Mouse (Mus musculus) effector memory CD4-positive, alpha-beta T cell, adult 7 months (primary cell): ENCODE measurements around the gene Zfp933. TPM values are rescaled to one million over a fixed set of nuclear protein-coding genes. Genes with fewer than 3 reads are reported as not detected.

Experiments used
- polyA plus RNA-seq: library from polyadenylated mRNA; unstranded; fragments of 100-300 nt; shearing (Covaris generic); gene quantifications from one replicate; pipeline ENCODE4 v1.2.1, GENCODE M21; 2017

The Zfp933 gene
- 10.0 TPM for polyA plus RNA-seq

GRCm38 (mm10) chr4:147847614-147848583 is at the start of gene Zfp933:
Gene Zfp933, minus strand, starts transcription at chr4:147848366.

GRCm38 (mm10) chr4:147868450-147869031 is 20.4 kb upstream of the Zfp933 start, which contains the start of the genes Miip and Fv1:
Gene Miip, minus strand, starts transcription at chr4:147868816.
Gene Fv1, plus strand, starts transcription at chr4:147868979.

DNA sequence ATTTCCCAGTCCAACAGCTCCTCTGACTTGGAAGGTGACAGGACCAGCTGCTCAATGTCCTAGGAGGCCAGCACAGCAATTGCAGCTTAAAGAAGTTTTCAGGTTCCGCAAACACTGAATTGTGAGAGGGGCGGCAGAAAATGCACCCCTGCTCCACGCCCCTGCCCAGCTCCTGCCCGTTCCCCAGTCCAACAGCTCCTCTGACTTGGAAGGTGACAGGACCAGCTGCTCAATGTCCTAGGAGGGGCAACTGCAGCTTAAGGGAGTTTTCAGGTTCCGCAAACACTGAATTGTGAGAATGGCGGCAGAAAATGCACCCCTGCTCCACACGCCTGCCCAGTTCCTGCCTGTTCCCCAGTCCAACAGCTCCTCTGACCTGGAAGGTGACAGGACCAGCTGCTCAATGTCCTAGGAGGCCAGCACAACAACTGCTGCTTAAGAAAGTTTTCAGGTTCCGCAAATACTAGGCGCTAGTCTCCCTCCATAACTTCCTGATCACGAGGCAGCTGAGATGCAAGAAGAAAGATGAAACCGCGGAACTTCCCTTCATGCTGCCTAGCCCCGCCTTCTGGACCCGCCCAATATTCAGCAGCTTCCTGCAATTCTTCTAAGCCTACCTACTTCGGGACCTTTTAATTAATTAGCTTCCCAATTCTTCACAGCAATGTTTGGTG is 38.7 kb downstream of the Zfp933 start, which contains the start of gene Zfp984:
Gene Zfp984 (minus strand): TSS at position 497 of the 674 bp plus-strand sequence.

Other genes with a start within 250 kb of the Zfp933 start
- gene Zfp979, start 205.9 kb downstream of the Zfp933 start, polyA plus RNA-seq, result 1.0 TPM
- gene Zfp534, start 145.8 kb downstream of the Zfp933 start, polyA plus RNA-seq, result not detected
- 13.6 TPM for gene Zfp984, start 38.6 kb downstream of the Zfp933 start, polyA plus RNA-seq
- gene Miip, start 20.4 kb upstream of the Zfp933 start, polyA plus RNA-seq, result 76.7 TPM
- 4.8 TPM for gene Fv1, start 20.6 kb upstream of the Zfp933 start, polyA plus RNA-seq
- gene Mfn2, start 56.3 kb upstream of the Zfp933 start, polyA plus RNA-seq, result 31.8 TPM
- 3.9 TPM for gene Plod1, start 88.4 kb upstream of the Zfp933 start, polyA plus RNA-seq
- gene 2510039O18Rik, start 92.5 kb upstream of the Zfp933 start, polyA plus RNA-seq, result 90.3 TPM
- not detected for gene Nppb, start 137.4 kb upstream of the Zfp933 start, polyA plus RNA-seq
- gene Nppa, start 152.4 kb upstream of the Zfp933 start, polyA plus RNA-seq, result not detected
- gene Clcn6, start 190.5 kb upstream of the Zfp933 start, polyA plus RNA-seq, result 6.4 TPM
- 20.9 TPM for gene Mthfr, start 190.7 kb upstream of the Zfp933 start, polyA plus RNA-seq
- 15.3 TPM for gene Agtrap, start 239.7 kb upstream of the Zfp933 start, polyA plus RNA-seq